Mouse (Mus musculus): Measurements from ENCODE around the gene Cysltr2. TPM values are rescaled to one million over a fixed set of nuclear protein-coding genes. Genes with fewer than 3 reads are reported as not detected.

Cysltr2 gene
- total and polyA plus RNA-seq, 3 experiments = 0.22 TPM; not detected in 2

DNA sequence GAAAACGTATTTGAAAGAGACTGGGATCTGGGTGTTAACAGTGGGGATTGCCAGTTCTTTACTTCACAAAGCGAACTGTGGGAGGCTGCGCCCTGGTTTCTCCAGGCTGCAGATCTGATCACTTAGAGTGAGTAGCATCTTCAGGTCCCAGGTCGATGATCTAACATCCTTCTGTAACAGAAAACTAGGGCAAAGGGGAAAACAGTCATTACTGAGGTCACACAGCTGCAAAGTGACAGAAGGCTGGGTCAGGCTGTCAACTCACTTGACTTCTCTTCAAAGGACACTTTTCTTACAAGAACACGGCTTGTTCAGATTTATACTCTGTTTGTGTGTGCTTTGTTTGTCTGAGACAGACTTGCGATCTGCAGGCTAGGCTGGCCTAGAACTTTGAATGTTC lies 33.5 kb downstream of the Cysltr2 start:
- Histone ChIP-seq H3K4me1 (ENCODE audit: control insufficient read depth in 1 of 2, insufficient read depth in 2 of 2, low read length in 2 of 2) (no peaks in the 10 kb centered on the region), H3K4me3 (ENCODE audit: control insufficient read depth in 1 of 2, insufficient read depth in 1 of 2, low read depth in 2 of 2, low read length in 2 of 2) (no peak overlapping the region), H3K27me3 (ENCODE audit: control insufficient read depth in 1 of 2, insufficient read depth in 2 of 2, low read length in 2 of 2) (peaks cover 0 to 3% of the 10 kb centered on the region in 2 experiments; a peak in 2 of 4 replicates), H3K27ac (ENCODE audit: control insufficient read depth, low read depth, low read length) (no peak overlapping the region), H3K9ac (ENCODE audit: control insufficient read depth, low read depth, low read length, poor library complexity, severe bottlenecking) (no peak overlapping the region), H3K36me3 (ENCODE audit: control insufficient read depth in 1 of 2, insufficient read depth in 2 of 2, low read length in 2 of 2) (no peaks in the 10 kb centered on the region), H3K9me3 (replicated peaks; ENCODE audit: insufficient read depth, low read length) (no peaks in the 10 kb centered on the region), H3K79me2 (ENCODE audit: control insufficient read depth, insufficient read depth, low read length, poor library complexity) (no peaks in the 10 kb centered on the region)
- DNase-seq (ENCODE audit: low read depth, low spot score) = no peak
- no peak for TF ChIP-seq HCFC1 (IDR thresholded peaks at IDR 0.05; ENCODE audit: low read depth, low read length)
- no peak for TF ChIP-seq ELF1 (IDR thresholded peaks at IDR 0.05; ENCODE audit: low read depth, low read length)
- no peak for TF ChIP-seq GABPA (IDR thresholded peaks at IDR 0.05; ENCODE audit: low read depth, low read length)
- no peak for TF ChIP-seq MYC (IDR thresholded peaks at IDR 0.05; ENCODE audit: low read depth, low read length)

DNA sequence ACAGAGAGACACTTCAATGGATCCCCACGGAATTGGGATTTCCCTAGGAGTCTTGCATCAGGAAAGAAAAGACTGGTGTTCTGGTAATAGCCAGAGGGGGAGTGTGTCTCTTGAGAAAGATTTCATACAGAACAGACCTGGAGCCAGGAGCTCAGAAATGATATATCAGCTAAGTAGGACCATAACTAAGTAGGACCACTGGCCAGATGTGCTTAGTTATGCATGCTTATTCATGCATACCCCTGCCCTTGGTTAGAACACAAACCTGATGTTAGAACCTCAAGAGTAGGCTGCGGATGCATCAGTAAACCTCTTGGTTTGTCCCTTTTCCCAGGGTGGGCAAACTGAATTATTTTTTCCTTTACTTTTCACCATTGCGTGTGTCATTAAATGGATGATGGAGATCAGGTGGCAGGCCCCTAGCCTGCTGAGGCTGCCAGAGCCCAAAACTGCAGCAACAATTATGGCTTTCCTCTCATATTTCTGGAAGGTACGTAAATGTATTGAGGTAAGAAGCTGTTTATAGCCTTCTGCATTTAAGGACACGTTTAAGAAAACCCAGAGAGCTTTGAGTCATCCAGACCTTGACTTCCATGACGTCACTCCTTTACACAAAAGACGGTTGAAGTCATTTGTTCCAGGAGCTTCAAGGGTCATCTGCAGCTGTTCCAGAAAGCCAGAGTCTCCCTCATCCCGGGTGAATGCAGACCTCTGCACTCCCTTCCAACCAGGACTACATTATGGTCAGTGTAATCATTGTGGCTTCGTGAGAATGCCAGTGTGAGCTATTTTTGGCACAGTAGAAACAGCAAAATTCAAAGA lies 35.0 kb downstream of the Cysltr2 start:
- Histone ChIP-seq H3K27me3 (ENCODE audit: control insufficient read depth in 1 of 2, insufficient read depth in 2 of 2, low read length in 2 of 2) (peaks cover 0 to 3% of the 10 kb centered on the region in 2 experiments; a peak in 2 of 4 replicates), H3K27ac (ENCODE audit: control insufficient read depth, low read depth, low read length) (no peak overlapping the region), H3K79me2 (ENCODE audit: control insufficient read depth, insufficient read depth, low read length, poor library complexity) (no peaks in the 10 kb centered on the region), H3K4me1 (ENCODE audit: control insufficient read depth in 1 of 2, insufficient read depth in 2 of 2, low read length in 2 of 2) (no peaks in the 10 kb centered on the region), H3K9me3 (replicated peaks; ENCODE audit: insufficient read depth, low read length) (no peaks in the 10 kb centered on the region), H3K9ac (ENCODE audit: control insufficient read depth, low read depth, low read length, poor library complexity, severe bottlenecking) (no peak overlapping the region), H3K4me3 (ENCODE audit: control insufficient read depth in 1 of 2, insufficient read depth in 1 of 2, low read depth in 2 of 2, low read length in 2 of 2) (no peak overlapping the region), H3K36me3 (ENCODE audit: control insufficient read depth in 1 of 2, insufficient read depth in 2 of 2, low read length in 2 of 2) (no peaks in the 10 kb centered on the region)
- DNase-seq (ENCODE audit: low read depth, low spot score) = no peak
- no peak for TF ChIP-seq KAT2A (conservative IDR thresholded peaks at IDR 0.05; ENCODE audit: low read depth, low read length)
- TF ChIP-seq CHD1 (IDR thresholded peaks at IDR 0.05; ENCODE audit: low read depth, low read length) = no peak
- TF ChIP-seq E2F4 (IDR thresholded peaks at IDR 0.05; ENCODE audit: borderline replicate concordance, low read depth, low read length) = no peak
- no peak for TF ChIP-seq USF2 (IDR thresholded peaks at IDR 0.05; ENCODE audit: borderline replicate concordance in 1 of 2, insufficient read depth in 1 of 2, low read depth in 1 of 2, low read length in 2 of 2)
- TF ChIP-seq POLR2AphosphoS5 (IDR thresholded peaks at IDR 0.05; ENCODE audit: borderline replicate concordance, low read depth, low read length) = no peak

DNA sequence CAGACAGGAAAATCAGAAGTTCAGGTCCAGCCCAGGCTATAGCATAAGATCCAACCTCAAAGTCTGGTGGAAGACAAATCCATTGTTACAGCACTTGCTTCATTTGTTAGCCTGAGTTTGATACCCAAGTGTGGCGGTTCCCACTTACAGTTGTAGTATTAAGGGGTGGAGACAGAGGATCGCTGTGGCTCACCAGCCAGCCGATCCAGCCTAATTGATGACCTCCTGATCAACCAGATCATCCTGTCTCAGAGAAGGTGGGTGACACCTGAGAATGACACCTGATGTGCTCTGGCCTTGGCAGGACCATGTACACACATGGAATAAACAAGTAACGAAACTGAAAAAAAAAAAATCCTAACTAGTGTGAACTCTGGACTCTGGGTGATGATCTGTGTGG lies 47.1 kb downstream of the Cysltr2 start:
- Histone ChIP-seq H3K4me1 (ENCODE audit: control insufficient read depth in 1 of 2, insufficient read depth in 2 of 2, low read length in 2 of 2) (no peaks in the 10 kb centered on the region), H3K9ac (ENCODE audit: control insufficient read depth, low read depth, low read length, poor library complexity, severe bottlenecking) (no peak overlapping the region), H3K27me3 (ENCODE audit: control insufficient read depth in 1 of 2, insufficient read depth in 2 of 2, low read length in 2 of 2) (no peaks in the 10 kb centered on the region), H3K9me3 (replicated peaks; ENCODE audit: insufficient read depth, low read length) (no peaks in the 10 kb centered on the region), H3K36me3 (ENCODE audit: control insufficient read depth in 1 of 2, insufficient read depth in 2 of 2, low read length in 2 of 2) (no peaks in the 10 kb centered on the region), H3K27ac (ENCODE audit: control insufficient read depth, low read depth, low read length) (no peak overlapping the region), H3K79me2 (ENCODE audit: control insufficient read depth, insufficient read depth, low read length, poor library complexity) (no peaks in the 10 kb centered on the region), H3K4me3 (ENCODE audit: control insufficient read depth in 1 of 2, insufficient read depth in 1 of 2, low read depth in 2 of 2, low read length in 2 of 2) (no peak overlapping the region)
- no peak for DNase-seq (ENCODE audit: low read depth, low spot score)
- TF ChIP-seq NRF1 (IDR thresholded peaks at IDR 0.05; ENCODE audit: insufficient read depth, low read depth, low read length, poor library complexity, severe bottlenecking) = no peak
- no peak for TF ChIP-seq GATA1 (IDR thresholded peaks at IDR 0.05; ENCODE audit: low read depth, low read length)
- no peak for TF ChIP-seq POLR2AphosphoS2 (IDR thresholded peaks at IDR 0.05; ENCODE audit: low read length)
- TF ChIP-seq EP300 (IDR thresholded peaks at IDR 0.05; ENCODE audit: low read depth in 1 of 2, low read length in 2 of 2) = no peak
